Mouse (Mus musculus): Measurements from ENCODE around the gene Aig1.

The Aig1 gene

DNA sequence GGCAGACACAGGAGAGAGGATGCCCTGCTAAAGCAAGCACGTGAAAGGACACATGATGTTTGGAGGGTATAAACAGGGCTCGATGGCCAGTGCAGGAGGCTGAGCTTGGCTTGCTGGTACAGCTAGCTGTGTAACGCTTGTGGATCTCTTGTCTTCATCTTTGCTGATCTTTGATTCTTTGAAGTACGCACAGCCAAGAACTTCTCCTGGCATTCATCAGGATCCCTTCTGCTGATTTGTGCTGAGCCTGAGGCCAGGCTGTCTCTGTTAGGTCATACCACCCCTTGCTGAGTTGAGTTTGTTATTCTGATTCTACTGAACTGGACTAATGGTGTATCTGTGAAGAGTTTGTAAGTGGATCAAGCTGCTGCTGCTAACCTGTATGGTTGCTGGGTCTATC lies 175.5 kb downstream of the Aig1 start:
- DNase-seq, result no peak

DNA sequence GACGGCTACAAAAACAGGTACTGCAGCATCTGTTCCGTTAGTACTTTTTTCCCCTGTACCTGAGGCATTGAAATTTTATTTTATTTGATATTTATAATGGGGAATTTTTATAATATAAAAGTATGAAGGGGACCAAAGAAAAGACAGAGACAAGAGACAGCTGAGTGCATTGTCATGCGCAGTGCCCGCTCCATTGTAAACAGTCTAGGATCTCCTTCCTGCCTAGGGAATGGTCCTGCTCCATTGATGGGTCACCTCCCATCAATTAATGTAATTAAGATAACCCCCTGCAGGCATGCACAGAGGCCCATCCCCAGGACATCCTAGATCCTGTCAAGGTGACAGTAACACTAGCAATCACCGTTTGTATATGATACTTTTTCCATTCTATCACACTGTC lies 178.0 kb downstream of the Aig1 start:
- DNase-seq, result no peak

DNA sequence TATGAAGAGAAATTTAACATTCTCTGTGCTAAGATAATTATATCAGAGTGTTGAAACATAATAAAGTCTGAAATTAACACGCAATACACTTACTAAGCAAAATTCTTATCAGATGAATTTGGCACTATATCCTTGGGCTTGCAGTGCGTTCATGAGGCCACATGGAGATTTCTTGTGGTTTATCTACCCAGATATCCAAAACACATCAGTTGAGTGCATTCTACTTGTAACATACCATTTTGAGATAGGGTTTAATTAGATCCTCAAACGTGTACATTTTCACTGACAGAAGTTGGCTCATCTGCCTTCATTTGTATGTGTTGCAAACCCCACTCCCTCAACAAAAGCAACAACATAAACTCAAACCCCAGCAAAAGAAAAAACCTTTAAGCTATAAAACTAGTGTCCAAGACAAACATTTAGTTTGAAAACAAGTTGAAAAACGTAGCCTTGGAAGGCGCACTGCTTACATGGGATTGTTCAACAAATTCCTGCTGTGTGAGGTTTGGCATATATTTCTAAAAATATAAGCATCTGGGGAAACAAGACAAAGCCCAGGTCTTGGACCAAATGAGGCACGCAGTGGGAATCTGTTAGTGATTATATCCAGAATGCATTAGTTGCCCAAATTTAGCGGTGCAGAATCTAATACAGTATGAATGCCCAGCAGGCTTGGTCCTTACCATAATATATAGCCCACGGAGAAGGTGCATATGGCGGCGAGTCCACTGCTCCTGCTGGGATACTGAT lies 178.8 kb downstream of the Aig1 start:
- no peak for DNase-seq

DNA sequence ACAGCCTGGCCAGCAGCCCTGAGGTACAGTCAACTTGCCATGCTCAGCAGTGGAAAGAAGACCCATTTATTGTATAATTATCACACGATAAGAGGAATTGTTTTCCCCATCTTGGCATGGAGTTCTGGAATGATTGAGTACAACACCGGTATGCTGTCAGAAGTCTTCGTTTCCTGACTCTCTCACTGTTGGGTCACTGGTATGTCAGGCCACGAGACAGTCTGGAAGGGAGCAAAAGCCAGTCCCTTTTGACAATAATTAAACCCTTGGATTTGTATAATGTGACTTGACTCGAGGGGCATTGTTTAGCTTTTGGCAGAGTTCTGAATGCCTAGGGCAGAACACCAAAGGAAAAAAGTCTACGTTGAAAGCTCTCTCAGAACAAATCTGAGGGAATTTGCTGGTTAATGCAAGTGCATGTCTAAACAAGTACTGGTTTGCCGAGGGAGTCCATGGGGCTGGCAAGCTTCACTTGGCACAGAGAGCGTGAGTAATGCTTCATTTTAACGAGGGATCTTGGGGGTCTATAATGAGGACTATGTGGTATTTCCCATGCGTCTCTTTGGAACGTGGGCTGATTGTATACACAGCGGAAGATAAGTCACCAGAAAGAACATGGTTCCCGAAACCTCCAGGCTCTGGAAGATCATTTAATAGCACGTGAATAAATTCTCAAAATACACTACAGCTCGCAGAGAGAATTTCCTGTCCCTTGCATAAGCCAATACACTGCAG lies 180.2 kb downstream of the Aig1 start:
- no peak for DNase-seq

DNA sequence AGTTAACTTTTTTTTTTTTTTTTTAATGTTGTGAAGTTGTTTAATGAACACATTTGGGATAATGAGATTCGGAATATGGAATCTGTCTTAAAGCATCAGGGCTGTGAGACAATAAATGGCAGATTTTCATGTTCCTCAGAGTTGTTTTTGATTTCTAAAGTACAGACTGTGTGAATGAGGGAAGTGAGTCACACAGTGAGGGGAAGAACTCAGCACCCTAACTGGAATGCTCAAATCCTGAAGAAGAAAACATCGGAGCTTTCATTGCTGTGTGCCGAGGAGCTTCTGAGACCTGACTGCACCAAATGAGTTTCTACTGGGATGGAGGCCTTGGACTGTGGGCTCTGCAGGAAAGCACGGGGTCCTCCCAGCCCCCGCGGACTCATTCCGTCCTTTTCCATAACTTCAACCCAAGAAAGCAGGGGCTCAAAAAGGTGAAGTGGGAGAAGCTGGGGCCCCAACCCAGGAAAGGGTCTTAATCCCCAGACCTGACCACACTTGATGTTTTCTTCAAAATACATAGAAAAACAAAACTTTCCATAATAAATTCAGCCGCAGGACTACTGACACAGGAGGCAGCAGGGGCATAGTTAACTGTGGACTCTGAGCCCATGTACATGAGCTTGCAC lies 181.5 kb downstream of the Aig1 start:
- no peak for DNase-seq

DNA sequence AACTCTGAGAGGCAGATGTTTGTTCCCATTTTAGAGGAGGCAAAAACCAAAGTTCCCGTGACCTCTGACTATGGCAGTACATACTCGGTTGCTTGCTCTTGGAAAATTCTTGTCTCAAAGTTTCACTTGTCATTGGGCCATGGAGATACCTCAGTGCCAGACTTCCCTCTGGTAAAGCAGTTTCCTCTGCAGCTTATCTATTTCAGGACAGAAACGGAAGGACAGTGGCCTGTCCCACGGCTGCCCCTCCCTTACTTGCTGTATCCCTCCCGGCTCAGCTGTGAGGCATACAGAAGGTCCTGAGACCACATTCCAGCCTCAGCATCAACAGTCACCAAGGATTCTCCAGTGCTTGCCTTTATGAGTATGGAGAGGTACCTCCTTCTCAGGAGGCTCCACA lies 182.7 kb downstream of the Aig1 start:
- no peak for DNase-seq

DNA sequence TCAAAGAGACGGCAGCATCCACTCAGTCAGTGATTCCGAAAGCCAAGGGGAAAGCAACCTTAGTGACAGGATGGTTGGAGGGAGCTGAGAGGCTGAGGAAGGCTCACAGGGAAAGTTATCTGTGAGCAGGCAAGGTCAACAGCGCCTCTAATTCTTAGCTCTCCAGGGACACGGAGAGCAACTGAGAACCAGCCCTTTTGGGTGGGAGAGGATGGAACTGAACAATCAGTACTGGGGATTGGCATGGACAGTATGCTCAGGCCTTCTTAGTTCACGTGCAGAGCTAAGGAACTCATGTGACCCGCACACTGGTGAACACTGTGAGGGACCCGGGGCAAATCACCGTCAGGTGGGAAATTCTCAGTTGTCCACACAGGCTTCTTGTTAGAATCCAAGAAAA lies 183.4 kb downstream of the Aig1 start:
- DNase-seq, result no peak

DNA sequence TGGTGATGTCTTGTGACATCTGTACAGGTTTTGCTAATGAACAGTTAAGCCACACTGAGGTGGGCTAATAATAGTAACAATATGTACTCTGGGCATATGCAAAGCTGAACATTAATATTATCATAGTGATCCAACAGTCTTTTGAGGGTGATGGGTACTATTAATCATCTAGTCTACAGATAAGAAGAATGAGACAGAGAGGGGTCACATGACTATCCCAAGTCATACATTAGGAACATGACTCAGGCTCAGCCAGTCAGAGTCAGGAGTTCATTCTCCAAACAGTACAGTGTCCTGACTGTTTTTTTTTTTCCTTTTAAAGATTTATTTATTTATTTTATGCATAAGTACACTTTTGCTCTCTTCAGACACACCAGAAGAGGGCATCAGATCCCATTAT lies 184.3 kb downstream of the Aig1 start:
- no peak for DNase-seq

DNA sequence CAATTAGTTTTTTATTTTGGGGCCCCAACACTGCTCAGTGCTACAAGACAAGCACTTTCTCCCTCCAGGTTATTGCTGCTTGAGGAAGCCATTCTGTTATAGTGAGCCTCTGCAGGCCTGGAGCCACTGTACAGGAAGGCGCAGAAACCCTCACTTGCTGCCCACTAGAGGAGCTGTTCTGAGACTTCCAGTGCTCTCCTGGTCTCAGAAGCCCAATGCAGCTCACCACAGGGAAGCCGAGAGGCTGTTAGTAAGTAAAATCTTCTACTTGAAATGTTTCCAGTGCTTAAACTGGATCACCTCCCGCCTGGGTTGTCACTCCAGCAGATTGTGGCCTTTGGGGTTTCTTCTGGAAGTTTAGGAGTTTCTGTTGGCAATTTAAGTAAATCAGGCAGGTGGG lies 186.2 kb downstream of the Aig1 start:
- peak; percentile 52 for DNase-seq

DNA sequence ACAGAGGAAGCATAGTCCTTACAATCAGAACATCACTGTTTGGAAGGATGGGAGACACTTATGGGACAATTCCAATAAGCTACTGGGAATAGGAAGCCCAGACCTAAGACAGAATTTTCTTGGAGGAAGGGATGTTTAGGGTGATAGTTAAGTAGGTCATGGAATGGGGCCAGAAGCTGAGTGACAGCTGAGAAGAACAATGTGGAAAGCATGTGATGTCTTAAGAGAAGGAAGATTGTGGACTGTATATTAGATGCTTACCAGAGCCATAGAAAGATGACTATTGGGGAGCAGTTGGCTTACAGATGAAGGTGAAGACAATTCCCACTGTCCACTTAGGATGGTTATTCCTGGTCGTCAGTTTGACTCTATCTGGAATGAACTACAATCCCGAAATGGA lies 191.3 kb downstream of the Aig1 start:
- DNase-seq, result no peak

DNA sequence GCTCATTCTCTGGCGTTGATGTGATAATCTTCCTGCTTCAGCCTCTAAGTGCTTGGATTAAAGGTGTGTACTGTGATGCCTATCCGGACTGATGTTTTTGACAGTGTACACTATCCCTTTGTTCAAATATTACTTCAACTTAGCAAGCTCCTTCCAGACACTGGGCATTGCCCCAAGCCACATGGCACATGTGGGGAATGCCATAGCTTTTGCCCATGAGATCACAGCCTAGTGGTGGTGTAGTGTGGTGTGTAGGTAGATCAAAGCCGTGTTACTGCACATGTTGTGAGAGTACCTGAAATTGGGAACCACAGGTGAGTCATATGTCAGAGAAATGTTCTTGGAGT lies 193.8 kb downstream of the Aig1 start:
- DNase-seq, result no peak

DNA sequence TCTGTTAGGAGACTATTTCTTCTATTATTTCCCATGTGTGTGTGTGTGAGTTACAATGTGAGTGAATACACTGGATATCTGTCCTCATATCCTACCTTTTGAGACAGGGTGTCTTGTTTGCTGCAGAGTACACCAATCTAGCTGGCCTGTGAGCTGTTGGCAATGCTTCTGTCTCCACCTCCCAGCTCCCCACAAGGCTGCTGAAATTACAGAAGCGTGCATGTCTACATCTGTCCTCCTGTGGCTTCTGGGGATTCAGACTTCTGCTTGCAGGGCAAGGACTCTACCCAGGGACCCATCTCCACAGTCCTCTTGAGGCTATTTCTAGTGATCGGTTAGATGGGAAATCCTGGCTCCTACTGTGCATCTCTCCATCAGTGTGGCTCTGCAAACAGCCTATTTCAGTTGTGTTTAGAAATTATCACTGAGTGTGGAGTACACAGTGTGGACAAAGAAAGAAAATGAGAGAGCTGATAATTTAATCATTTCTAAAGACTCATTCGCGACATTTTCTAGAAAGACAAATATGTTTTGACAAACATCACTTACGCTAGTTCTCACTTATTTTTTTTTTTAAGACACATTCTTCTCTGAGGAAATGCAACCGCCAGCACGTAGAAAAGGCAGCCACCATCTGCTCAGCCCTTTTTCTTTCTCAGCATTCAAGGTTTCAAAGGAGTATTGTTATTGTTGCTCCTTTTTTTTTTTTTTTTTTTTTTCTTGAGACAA lies 194.3 kb downstream of the Aig1 start:
- no peak for DNase-seq

DNA sequence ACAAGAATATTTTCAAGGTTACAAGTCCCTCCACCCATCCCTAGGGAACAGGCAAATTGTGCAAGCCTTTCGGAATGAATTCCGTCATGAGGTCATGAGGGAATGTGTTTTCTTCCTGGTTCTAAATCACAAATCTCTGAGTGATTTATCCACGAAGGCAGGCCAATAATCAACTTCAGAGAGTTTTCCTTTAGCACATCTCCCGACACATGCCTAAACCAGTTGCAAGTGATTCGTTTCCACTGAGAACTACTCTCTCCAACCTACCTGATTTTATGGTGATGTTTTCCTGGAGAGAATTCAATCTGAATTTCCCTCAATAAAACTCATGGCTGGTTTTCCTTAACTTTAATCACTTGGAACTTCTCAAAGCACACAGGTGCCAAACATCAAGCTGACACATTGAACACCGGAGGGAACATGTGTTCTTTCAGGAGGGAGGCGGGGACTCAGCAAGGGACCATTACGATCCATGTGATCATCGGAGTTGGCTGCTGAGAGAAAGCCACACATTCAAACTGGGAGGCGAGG lies 201.5 kb downstream of the Aig1 start:
- no peak for DNase-seq

DNA sequence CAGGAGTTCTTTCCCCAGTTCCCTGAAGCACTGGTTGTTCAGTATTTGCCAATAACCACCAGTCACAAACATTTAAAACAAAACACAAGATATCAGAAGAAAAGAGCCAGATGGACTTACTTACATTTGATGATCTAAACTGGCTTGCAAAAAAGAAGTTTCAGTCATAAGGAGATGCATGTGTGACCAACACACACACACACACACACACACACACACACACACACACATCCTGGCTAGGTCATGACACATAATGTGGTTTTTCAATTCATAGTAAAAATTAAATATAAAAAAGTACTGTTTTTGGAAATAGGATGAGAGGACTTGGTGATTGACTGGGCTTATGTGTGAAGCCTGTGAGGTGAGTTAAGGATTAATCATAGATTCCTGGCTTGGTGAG lies 205.3 kb downstream of the Aig1 start:
- DNase-seq, result no peak

DNA sequence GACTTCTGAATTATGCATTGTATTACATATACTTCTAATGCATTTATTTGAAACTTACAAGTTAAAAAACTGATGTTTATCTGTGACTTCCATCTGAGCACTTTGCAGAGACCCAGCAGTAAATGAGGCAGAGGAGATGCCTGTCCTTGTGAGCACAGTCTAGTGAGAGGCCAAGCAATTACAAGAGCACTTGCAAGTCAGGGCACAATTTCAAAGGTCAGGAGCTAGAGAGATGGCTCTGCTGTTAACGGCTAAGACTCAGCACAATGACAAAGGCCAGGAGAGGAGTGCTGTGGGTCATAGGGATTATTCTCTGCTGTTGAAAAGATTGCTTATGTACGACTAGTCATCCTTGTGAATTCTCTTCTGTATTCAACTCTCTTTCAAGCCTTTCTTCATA lies 209.0 kb downstream of the Aig1 start:
- DNase-seq, result no peak

DNA sequence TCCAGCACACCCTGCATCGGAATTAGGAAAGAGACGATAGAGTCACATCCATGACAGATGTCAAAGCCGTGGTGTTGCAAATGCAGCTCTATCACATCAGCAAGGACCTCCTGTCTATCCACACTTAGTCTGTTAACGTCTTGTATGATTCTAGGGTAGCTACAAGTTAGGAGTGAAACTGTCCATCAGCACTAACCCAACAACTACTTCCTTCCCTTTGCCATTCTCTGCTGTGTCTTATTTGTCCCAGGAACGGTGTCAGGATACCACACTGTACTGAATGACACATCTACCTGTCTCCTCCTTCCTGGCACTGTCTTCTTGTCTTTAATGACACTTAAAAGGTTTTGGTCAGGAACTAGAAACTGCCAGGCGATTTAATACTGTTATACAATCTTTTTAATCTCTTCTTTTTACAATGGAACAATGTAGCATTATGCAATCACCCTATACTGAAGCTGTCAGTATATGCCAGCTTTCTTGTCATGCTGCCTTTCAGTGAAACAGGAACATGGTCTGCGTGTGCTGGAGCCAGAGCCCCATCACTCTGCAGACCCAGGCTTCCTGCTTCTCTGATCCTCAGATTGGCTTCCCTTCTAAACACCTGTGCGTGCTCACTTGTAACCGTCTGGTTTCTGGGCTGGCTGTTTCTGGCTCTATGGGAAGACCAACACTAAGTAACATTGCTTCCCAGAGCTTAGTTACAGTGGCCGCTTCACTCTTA lies 214.9 kb downstream of the Aig1 start:
- DNase-seq, result no peak

DNA sequence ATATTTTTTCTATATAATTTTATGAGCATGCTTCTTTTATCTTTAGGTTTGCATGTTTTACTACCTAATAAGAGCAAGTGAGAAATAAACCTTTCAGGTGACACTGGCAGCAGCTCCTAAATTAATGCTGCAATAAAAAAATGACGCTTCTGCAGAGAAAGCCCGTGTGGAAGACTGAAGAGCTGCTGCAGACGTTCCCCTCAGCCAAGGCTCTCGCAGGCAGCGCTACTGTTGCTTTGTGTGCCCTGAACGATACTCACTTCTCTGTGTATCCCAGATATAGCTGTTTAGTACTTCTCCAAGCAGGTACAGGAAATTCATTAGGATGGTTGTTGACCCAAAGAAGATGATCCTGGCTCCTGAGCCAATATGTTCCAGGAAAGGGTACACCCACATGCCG lies 215.5 kb downstream of the Aig1 start:
- no peak for DNase-seq

DNA sequence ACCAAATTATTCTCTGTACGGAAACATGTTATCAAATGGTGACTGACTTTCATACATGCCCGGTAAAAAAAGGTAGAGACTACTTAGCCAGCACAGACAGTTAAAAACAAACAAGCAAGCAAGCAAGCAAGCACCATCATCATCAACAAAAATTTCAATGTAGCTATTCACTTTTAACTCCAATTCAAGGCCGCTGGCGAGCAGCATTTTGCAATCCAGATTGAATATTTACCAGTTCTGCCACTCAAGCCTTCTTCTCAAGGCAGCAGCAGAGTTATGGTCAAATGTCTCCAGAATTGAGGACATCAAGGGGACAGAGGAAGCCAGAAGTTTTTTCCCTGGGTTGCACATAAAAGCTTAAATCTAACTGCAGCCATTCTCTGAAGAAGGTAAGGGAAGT lies 216.7 kb downstream of the Aig1 start:
- DNase-seq, result no peak

DNA sequence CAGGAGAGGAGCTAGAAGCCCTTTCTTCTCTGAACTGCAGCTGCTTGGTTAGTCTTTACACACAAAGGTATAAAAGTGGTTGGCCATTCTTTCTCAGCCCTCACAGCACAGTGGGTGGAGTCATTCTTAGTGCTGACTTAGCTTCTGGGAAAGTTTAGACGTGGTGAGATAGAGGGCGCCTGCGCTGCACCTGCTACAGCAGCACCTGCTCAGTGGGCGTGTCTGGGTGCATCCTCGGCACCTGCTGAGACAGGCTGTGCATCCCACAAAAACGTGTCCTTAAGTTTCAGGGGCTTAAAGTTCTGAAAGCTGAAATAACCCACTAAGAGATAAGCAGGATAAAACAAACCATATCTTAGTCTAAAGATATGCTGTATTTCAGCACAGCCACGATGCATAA lies 227.0 kb downstream of the Aig1 start:
- DNase-seq, result peak; percentile 20

DNA sequence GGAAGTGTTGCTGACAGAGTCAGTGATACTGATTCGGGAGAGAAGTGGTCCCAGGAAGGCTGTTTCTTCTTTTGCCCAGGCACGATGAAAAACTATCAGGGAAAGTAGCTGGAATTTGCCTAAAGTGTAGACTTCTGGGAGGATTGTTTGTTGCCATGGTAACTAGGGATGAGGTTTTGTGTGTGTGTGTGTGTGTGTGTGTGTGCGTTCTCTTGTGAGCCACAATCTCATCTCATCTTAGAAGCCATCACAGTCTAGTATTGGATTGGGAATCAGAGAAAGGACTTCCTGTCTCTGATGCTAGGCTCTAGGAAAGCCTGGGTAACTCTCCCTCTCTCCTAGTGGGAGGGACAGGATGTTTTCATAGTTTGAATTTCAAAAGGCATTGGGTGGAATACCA lies 237.0 kb downstream of the Aig1 start:
- no peak for DNase-seq

DNA sequence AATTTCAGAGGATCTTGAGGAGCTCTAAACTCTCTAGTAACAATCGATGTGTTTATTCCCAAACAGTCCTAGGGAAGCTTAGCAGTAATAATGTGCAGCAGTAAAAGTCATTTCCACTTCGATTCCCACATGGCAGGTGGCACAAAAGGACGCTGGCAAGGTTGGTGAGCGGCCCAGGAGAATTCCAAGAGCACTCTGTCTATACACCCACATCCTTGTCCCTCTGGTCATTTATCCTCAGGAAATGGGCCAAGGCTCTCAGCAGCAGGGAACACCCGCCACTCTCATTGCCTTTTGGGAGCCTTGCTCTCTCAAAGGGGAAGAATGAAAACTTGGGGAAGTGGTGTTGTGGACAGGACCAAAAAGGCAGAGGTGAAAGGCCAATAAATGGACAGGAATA lies 245.0 kb downstream of the Aig1 start:
- no peak for DNase-seq

DNA sequence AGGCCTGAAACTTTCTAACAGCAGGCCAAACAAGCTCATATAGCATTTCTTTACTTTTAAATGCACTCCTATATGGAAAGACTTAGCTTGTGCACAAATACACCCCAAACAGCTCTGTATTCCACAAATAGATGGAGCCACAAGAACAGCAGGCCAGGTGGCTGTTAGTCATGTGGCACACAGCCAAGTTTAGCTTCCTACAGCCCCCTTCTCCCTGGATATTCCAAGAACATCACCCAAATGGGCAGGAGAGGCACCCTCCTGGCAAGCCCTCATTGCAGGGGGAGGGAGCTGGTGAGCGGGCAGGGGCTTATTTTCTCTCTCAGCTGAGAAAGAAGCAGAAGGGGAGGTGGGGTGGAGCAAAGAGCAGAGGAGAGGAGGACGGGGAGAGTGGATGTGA lies 267.9 kb downstream of the Aig1 start:
- no peak for DNase-seq

DNA sequence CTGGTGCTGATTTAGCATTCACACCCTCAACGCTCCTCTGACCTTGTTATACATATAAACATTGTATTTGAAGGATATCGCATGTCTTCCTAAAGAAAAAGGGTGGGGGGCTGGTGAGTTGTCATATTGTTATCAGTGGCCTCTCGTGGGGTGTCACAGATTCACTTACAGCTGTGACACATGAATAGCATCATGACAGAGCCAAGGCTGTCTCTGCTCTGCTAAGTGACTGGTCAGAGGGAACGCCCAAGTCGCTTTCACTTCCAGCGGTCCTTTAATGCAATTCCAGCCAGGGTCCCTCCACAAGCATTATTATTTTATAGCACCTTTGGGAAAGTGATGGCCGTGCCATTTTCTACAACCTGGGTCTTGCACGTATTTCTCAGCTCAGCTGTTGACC lies 271.3 kb downstream of the Aig1 start:
- no peak for DNase-seq
